Mouse (Mus musculus) kidney, adult 8-10 months (tissue): ENCODE results near the gene Ppm1a.
A peak's percentile ranks its signal among the peaks of the same experiment; 100 is the strongest.

Experiments
- DNase-seq, 2 experiments: peaks; one replicate each; pipeline ENCODE4 v3.0.0; 2022

The Ppm1a gene

DNA sequence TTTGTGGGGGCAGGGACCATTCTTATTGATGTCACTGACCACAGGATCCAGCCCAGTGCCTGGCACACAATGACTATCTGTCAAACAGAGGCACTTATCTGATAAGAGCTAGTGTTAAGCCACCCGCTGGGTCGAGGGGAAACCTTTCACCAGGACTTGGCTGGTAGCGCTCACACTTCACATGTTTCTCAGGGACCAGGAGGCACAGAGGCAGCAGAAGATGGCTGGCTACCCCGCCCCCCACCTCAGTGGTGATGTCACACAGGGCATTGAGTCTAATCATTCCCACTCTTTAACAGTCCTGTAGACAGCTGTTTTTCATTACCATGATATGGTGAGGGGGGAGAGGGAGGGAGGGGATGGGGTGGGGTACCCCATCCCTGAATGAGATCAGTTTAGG is at the start of gene Ppm1a:
Ppm1a (plus strand) TSS at position 370 of the 400 bp plus-strand sequence.
- DNase-seq, result no peak

GRCm38 (mm10) chr12:72709981-72710380 is 47.3 kb upstream of the Ppm1a start:
- DNase-seq, result no peak

- DNase-seq, result no peak
Observed at GRCm38 (mm10) chr12:72714896-72715295, 42.4 kb upstream of the Ppm1a start.

- no peak for DNase-seq
Observed at GRCm38 (mm10) chr12:72715846-72716245, 41.4 kb upstream of the Ppm1a start.

DNA sequence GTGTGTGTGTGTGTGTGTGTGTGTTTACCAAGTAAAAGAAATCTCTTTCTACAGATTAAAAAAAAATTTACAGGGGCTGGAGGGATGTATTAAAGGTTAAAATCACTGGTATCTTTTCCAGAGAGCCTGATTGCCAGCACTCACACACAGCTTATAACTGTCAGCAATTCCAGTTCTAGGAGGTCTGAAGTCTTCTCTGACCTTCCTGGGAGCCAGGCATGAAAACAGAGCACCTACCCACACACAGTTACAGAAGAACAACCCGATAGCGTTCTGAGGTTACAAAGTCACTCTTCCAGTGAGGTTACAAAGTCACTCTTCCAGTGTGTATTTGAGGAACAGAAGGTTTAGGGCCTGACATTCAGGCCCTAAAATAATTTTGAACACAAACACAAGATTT is 38.2 kb upstream of the Ppm1a start:
- no peak for DNase-seq

DNA sequence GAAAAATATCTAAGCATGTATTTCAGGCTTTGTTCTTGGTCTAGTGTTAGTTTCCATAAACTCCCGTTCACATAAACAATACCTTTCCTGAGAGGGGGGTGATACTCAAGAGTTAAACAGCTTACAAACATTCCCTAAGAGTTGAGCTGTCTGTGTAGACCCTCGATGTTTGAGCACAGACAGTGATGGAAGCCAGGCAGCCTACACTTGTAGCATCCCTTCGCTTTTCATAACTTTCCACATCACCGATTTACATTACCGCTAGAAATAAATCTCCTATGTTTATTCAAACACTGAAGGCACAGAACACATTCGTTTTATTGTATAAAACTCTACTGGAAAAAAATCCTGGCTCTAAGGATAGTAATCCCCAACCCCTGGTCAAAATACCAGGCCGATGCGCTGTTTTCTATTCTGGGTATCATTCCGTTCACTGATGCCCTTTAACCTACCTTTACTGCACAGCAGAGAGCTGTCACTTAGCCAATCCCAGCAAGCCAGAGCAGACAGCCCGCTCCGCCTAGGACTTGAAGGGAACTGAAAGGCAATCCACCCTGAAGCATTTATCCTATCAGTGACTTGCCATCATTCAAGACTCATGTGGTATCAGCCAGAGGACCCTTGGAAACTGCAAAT is 37.7 kb upstream of the Ppm1a start:
- DNase-seq, result no peak

DNA sequence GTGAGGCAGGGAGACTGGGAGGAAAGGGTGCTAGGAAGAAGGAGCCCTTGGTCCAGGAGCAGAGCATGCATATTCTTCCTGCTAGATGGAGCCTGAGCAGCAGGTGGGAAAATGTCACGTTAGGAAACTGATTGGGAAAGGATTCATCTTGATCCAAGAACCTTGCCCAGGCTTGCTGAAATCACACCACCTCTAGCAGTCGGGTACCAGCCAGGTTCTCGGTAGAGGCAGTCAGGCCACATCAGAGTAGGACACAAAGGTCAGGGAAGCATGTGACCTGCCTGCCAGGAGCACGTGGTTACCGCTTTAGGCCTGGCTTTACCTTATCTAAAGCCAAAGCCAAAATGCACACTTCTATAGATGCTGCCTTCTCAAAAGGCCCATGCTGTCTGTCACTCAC is 35.5 kb upstream of the Ppm1a start:
- no peak for DNase-seq

DNA sequence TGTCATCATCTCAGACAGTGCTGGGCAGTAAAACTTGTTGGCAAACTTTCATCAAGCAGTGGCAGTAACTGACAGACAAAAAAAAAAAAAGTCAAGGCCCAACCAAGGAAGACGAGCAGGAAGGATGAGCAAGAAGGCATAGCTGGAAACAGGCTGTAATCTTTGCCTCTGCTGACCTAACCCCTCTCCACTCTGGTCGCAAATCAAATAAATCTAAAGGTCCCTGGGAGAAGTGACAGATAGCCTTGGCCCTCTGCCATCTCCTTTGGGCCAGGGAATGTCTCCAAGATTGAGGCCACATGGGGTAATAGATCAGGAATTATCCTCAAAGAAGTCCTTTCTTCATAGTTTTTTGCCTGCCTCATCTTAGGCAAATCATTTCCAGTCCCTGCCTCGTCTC is 33.3 kb upstream of the Ppm1a start:
- peak; percentile 14 to 20 for DNase-seq

DNA sequence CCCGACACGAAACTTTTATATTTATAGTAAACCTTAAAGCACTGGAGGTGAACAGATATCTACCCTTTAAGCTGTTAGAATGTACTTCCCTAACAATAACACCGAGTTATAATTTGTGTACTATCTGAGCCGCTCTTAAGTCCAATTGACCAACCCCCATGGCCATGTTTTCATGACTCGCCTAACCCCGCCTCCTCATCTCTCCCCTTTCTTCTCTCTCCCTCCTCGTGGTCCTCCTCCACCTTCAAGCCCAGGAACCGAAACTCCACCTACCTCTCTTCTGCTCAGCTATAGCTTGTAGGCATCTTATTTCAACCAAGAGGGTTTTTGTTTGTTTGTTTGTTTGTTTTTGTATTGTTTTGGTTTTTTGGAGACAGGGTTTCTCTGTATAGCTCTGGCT is 30.2 kb upstream of the Ppm1a start:
- DNase-seq, result no peak

DNA sequence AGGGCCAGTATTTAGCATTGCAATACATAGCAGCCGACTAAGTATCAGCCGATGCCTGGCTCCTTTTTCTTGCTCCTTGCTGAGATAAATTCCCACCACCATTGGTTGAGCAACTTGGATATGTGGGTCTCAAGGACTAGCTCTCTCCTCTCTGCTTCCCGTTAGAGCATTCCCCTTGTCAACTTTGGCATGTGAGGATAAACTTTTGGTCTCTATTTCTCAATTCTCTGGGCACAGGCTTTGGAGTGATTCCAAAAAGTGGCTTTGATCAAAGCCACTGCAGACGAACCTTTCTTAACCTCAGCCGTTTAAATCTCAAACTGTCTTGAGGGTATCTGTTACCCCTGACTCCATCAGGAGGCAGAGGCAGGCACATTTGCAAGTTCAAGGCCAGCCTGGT is 29.6 kb upstream of the Ppm1a start:
- DNase-seq, result no peak

DNA sequence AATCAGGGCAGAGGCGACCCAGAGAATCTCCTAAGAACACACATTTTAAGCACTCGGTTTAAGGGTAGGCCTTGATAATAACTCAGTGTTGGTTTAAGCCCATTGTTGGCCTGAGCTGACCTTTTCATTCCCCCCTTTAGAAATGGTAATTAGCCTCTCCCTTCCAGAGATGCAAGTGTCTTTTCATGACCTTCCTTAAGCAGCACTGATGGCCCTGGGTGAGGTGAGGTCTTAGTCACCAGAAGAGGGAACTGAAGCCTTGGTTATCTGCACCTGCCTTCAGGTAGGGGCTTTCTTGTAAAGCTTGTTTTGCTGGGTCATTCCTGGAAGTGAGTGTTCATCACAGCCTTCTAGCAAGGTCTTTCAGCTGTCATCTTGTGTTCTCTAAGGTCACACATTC is 23.1 kb upstream of the Ppm1a start:
- DNase-seq, result no peak

DNA sequence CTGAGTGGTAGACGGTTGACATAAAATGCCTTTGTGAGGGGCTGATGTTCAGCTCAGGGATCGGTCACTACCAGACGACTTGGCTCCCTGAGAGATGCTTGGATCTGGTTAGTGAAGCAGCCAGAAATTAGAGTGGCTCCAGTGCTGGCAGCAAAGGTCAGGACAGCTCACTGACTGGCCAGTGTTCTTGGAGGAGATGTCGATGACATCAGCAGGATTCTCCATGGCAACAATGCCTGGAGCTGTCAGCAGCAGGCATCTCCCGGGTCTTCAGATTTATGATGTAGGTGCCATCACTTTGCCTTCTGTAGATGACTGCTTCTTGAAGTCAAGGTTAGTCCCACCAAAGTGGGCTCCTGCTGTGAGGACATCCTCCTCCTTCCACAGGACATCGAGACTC is 16.1 kb upstream of the Ppm1a start:
- no peak for DNase-seq

- DNase-seq, result no peak
Observed at GRCm38 (mm10) chr12:72744803-72745360, 12.4 kb upstream of the Ppm1a start.

DNA sequence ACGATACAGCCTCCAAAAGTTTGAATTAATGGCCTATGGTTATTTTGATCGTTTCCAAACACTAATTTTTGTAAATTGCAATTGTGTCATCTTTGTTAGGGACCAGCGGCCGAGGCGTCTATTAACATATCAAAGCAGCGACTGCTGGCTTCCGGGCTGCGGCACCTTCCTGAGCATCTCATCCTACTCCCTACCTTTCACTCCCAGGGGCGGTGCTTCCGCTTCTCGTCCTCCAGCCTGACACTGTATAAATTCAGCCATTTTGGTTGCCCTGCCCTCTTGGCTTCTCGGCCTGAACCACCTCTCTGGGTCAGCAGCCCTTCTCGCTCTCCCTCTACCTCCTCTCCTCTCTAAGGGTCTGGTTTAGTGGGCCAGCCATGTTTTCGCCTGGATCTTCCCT is 11.8 kb upstream of the Ppm1a start:
- DNase-seq, result no peak

GRCm38 (mm10) chr12:72748341-72748740 is 8.9 kb upstream of the Ppm1a start:
- no peak for DNase-seq

- no peak for DNase-seq
Observed at GRCm38 (mm10) chr12:72748841-72749240, 8.4 kb upstream of the Ppm1a start.

GRCm38 (mm10) chr12:72749500-72749899 is 7.8 kb upstream of the Ppm1a start:
- DNase-seq, result no peak

DNA sequence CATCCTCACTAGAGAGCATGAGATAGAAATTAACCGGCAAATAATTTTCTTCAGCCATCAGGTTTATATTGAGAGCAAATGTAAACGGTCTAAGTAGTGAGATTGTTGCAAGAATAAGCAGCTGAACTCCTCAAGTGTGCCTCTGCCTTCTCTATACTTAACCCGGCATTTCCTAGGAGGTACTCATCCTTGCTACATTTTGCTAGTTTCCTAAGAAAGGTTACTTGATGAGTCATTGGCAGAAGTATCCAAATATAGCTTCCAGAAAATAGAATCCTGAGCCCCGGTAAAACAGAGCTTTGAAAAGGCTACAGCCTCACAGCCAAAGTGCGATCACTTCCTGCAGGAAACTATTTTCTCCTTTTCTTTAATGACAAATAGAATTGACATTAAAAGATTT is 7.2 kb upstream of the Ppm1a start:
- no peak for DNase-seq

GRCm38 (mm10) chr12:72750606-72751005 is 6.6 kb upstream of the Ppm1a start:
- DNase-seq, result no peak

GRCm38 (mm10) chr12:72757596-72757995 is 341 bp downstream of the Ppm1a start:
- no peak for DNase-seq

GRCm38 (mm10) chr12:72759956-72760355 is 2.7 kb downstream of the Ppm1a start:
- no peak for DNase-seq

- peak; percentile 90 to 91 for DNase-seq
Observed at GRCm38 (mm10) chr12:72760376-72761229, 3.3 kb downstream of the Ppm1a start.

DNA sequence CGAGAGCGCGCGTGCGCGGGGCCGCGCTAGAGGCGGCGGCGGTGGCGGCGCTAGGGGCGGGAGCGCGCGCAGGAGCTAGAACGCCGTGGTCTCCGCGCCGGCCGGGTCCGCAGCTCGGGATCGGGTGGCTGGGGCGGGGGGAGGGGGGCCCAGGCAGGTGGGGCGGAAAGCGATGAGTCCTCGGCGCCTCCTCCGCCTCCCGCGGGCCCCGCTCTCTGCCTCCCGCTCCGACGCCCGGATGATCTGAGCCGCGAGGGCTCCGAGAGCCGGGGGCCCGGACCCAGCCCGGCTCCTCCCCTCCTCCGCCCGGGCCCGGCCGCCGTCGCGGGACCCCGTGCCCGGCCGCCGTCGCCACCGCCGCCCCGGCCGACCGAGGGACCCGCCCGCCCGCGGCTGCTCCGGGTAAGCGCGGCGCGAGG is 4.0 kb downstream of the Ppm1a start:
- DNase-seq, result no peak

DNA sequence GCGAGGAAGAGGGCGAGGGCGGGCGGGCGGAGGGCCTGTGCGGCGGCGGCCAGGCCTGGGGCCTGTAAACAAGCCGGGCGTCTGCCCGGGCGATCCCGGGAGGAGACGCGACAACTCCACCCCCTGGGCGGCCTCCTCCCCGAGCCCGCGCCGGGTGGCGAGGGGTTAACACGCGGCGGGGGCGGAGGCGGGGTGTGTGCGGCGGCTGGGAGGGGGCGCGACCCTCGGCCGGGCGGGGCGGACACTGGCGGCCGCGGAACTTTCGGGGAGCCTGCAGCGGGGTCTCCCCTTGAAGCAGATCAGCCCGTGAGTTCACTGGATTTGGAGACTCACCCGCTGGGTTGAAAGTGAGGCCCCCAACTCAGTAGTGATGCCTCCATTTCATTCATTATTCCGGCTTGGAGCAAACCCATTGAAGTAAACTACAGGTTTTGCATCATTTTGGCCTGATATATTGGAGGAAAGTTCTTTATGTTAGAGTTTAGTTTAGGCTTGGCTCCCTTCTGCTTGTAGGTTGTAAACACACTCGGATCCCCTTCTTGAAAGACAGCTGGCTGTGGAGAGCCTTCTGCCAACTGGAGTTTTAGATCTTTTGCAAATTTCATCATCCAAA is 4.5 kb downstream of the Ppm1a start:
- DNase-seq, result peak; percentile 44
